Mouse (Mus musculus) cerebellum, adult 2 months (tissue): Measurements from ENCODE around the gene Nup210.

Source experiments
- CTCF ChIP-seq: fragments of 200-500 bp; IDR thresholded peaks from 2 replicates; pipeline ENCODE4 v1.5.1; 2011; ENCODE audit warnings: low read depth, mild to moderate bottlenecking, control low read depth, low read length, moderate library complexity, borderline replicate concordance; ENCODE audit not compliant: insufficient read depth
- POLR2A ChIP-seq: fragments of 200-500 bp; IDR thresholded peaks from 2 replicates; pipeline ENCODE4 v1.6.1; 2011; ENCODE audit warnings: low read length, control low read depth, borderline replicate concordance; ENCODE audit not compliant: insufficient read depth

DNA sequence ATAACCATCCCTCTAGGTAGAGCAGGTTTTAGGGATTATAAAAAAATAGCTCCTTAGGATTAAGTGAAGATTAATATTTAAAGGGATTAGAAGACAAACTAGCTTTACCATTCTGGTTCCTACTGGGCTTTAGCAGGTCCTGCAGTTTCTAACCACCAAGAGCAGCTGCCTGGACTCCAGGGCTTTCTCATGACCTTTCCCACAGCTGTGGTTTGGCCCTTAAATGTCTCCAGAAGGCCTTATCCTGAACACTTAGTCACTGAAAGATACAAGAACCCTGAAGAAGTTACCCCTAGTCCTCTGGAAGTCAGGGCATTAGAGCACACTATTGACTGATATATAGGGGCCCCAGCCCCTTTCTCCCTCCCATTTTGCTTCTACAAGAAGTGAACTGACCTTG, 7.1 kb downstream of the Nup210 start:
- TF ChIP-seq CTCF (no peak), POLR2A (no peak)
